Comparison of ENCODE assay signal across 16 mouse cellular contexts in the genomic region with DNA sequence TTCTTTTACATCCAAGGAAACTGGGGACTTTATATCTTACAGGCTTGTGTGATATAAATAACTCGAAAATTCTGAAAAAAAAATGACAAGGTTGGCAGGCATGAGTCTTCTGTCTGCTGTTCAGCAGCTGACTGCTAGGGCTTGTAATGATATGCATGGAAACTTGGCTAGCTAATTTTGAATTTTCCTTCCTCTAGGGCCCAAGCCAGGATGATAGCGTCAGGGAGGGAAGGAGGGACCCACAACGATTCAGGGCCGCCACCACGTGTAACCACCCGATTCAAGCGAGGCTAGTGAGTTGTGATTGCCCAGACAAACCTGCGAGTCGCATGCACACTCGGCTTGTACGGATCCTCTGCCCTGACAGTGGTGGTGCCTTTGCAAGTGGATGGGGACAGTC.
DNase-seq lines count a peak whose midpoint lies in the region; ATAC-seq and TF ChIP-seq lines count a peak whose summit lies in the region.
"Had no signal": no experiment of that assay in that cellular context is flagged by ENCODE, and none has a peak within 500 bp of the region (broad histone marks: within the 10 kb centered on the region; RNA-seq: fewer than 3 reads in every experiment).

No protein-coding gene starts in this region.

- no peak for TF ChIP-seq CTCF in heart, adult 2 months (IDR thresholded peaks at IDR 0.05)

- WGBS in heart, adult 2 months = 43% methylated on average over 11 of the region's 11 CpGs
- WGBS in heart, embryonic 11.5 days (ENCODE audit: insufficient replicate concordance) = 91% methylated on average over 11 of the region's 11 CpGs
- WGBS in heart, embryonic 14.5 days = 77% methylated on average over 11 of the region's 11 CpGs

- no peak for ATAC-seq in heart, embryonic 11.5 days (replicated peaks; ENCODE audit: insufficient number of reproducible peaks, low FRiP score, low TSS enrichment)
- no peak for ATAC-seq in megakaryocyte, adult 5-6 weeks (ENCODE audit: poor library complexity, severe bottlenecking)
- 0 out of 2 replicates have a peak, but pooled peaks have one; percentile 20 for ATAC-seq in heart, embryonic 14.5 days (ENCODE audit: insufficient number of reproducible peaks, insufficient read depth, low FRiP score, low read depth)
- ATAC-seq: activated CD4-positive, CD25-positive, alpha-beta regulatory T cell, adult 4 months; liver, postnatal 0 days; midbrain, embryonic 16.5 days had no signal

- H3K79me2 ChIP-seq in heart, adult 2 months (replicated peaks; ENCODE audit: control insufficient read depth, insufficient read depth, low read length) = no peaks in the 10 kb centered on the region

- no peak overlapping the region for H3K4me3 ChIP-seq in heart, adult 2 months
- no peak overlapping the region for H3K4me3 ChIP-seq in heart, embryonic 11.5 days (ENCODE audit: low read depth, low read length)
- H3K4me3 ChIP-seq in megakaryocyte, embryonic 14.5 days (replicated peaks) = peak overlapping the region; percentile 6
- no peak overlapping the region for H3K4me3 ChIP-seq in heart, embryonic 14.5 days (ENCODE audit: control insufficient read depth in 1 of 2, insufficient read depth in 1 of 2, low read depth in 1 of 2, low read length in 2 of 2)
- H3K4me3 ChIP-seq: embryonic facial prominence, embryonic 15.5 days; kidney, embryonic 15.5 days; limb, embryonic 13.5 days; neural tube, embryonic 12.5 days had no signal

- H3K4me2 ChIP-seq in heart, embryonic 11.5 days = no peak overlapping the region
- no peak overlapping the region for H3K4me2 ChIP-seq in heart, embryonic 14.5 days (ENCODE audit: low read length)
- H3K4me2 ChIP-seq: embryonic facial prominence, embryonic 15.5 days; kidney, embryonic 15.5 days; limb, embryonic 13.5 days; neural tube, embryonic 12.5 days had no signal

- H3K36me3 ChIP-seq in heart, adult 2 months (ENCODE audit: control insufficient read depth, insufficient read depth, low read length) = no peaks in the 10 kb centered on the region
- no peaks in the 10 kb centered on the region for H3K36me3 ChIP-seq in heart, embryonic 11.5 days (ENCODE audit: control insufficient read depth, insufficient read depth, low read length)
- H3K36me3 ChIP-seq in megakaryocyte, embryonic 14.5 days (replicated peaks; ENCODE audit: low read length) = peaks cover 7% of the 10 kb centered on the region
- no peaks in the 10 kb centered on the region for H3K36me3 ChIP-seq in heart, embryonic 14.5 days (ENCODE audit: control insufficient read depth, insufficient read depth, low read length)
- H3K36me3 ChIP-seq: embryonic facial prominence, embryonic 15.5 days; kidney, embryonic 15.5 days; limb, embryonic 13.5 days; neural tube, embryonic 12.5 days had no signal

- peak in 1 of 2 experiments; percentile 44 for DNase-seq in heart, adult 2 months
- peak; percentile 85 for DNase-seq in telencephalon, adult 2 months (ENCODE audit: low read depth, low spot score)
- DNase-seq in adrenal gland, adult 2 months = no peak
- DNase-seq: cerebellum, adult 11-12 months; liver, postnatal 0 days had no signal

- peak; percentile 69; the same call in 1 of the 2 replicates for TF ChIP-seq EP300 in heart, adult 2 months (IDR thresholded peaks at IDR 0.05; ENCODE audit: insufficient read depth, low read depth, low read length)

- H3K9me3 ChIP-seq in heart, embryonic 11.5 days (replicated peaks; ENCODE audit: control insufficient read depth, low read length) = no peaks in the 10 kb centered on the region
- peaks cover 25% of the 10 kb centered on the region for H3K9me3 ChIP-seq in megakaryocyte, embryonic 14.5 days
- no peaks in the 10 kb centered on the region for H3K9me3 ChIP-seq in heart, embryonic 14.5 days (ENCODE audit: control insufficient read depth, low read length)
- H3K9me3 ChIP-seq: embryonic facial prominence, embryonic 15.5 days; kidney, embryonic 15.5 days; limb, embryonic 13.5 days; neural tube, embryonic 12.5 days had no signal

- intact Hi-C loops in heart, adult 2 months (cut with DNase I) = no loop called here

- no peak for TF ChIP-seq POLR2A in heart, adult 2 months (IDR thresholded peaks at IDR 0.05; ENCODE audit: insufficient read depth, low read depth, low read length)

- H3K27ac ChIP-seq in heart, adult 2 months = peak overlapping the region; percentile 29
- no peak overlapping the region for H3K27ac ChIP-seq in heart, embryonic 11.5 days (ENCODE audit: low read depth, low read length)
- H3K27ac ChIP-seq in heart, embryonic 14.5 days (replicated peaks in 1 of 2; ENCODE audit: control insufficient read depth in 1 of 2, insufficient read depth in 1 of 2, low read depth in 2 of 2, low read length in 2 of 2) = peak overlapping the region; percentile 41 to 62
- H3K27ac ChIP-seq: embryonic facial prominence, embryonic 15.5 days; kidney, embryonic 15.5 days; limb, embryonic 13.5 days; macrophage; neural tube, embryonic 12.5 days had no signal

- H3K4me1 ChIP-seq in heart, adult 2 months (ENCODE audit: control insufficient read depth, insufficient read depth, low read length) = peaks cover 18% of the 10 kb centered on the region
- peaks cover 30% of the 10 kb centered on the region for H3K4me1 ChIP-seq in heart, embryonic 11.5 days (ENCODE audit: control insufficient read depth, insufficient read depth, low read length)
- peaks cover 55% of the 10 kb centered on the region for H3K4me1 ChIP-seq in megakaryocyte, embryonic 14.5 days
- H3K4me1 ChIP-seq in heart, embryonic 14.5 days (ENCODE audit: control insufficient read depth in 2 of 2, insufficient read depth in 2 of 2, low read length in 2 of 2) = peaks cover 25 to 42% of the 10 kb centered on the region in 2 experiments
- H3K4me1 ChIP-seq: kidney, embryonic 15.5 days; neural tube, embryonic 12.5 days had no signal

- no peaks in the 10 kb centered on the region for H3K27me3 ChIP-seq in heart, adult 2 months (ENCODE audit: control insufficient read depth, insufficient read depth, low read length)
- H3K27me3 ChIP-seq in heart, embryonic 11.5 days (ENCODE audit: control insufficient read depth, insufficient read depth, low read length) = no peaks in the 10 kb centered on the region
- no peaks in the 10 kb centered on the region for H3K27me3 ChIP-seq in megakaryocyte, embryonic 14.5 days (replicated peaks)
- H3K27me3 ChIP-seq in heart, embryonic 14.5 days (ENCODE audit: control insufficient read depth, insufficient read depth, low read length) = no peaks in the 10 kb centered on the region
- H3K27me3 ChIP-seq: embryonic facial prominence, embryonic 15.5 days; kidney, embryonic 15.5 days; limb, embryonic 13.5 days; neural tube, embryonic 12.5 days had no signal

- H3K9ac ChIP-seq in heart, adult 2 months (ENCODE audit: low read depth, low read length) = no peak overlapping the region
- no peak overlapping the region for H3K9ac ChIP-seq in heart, embryonic 11.5 days (ENCODE audit: low read depth, low read length)
- no peak overlapping the region for H3K9ac ChIP-seq in heart, embryonic 14.5 days (ENCODE audit: low read length)
- H3K9ac ChIP-seq: embryonic facial prominence, embryonic 15.5 days; kidney, embryonic 15.5 days; limb, embryonic 13.5 days; liver, postnatal 0 days; neural tube, embryonic 12.5 days had no signal
